Mouse (Mus musculus) naive thymus-derived CD4-positive, alpha-beta T cell, adult 2 months (primary cell): Measurements from ENCODE around the gene Ctnnbl1.

ENCODE experiments used
- DNase-seq: peaks from one replicate; pipeline ENCODE4 v3.0.0-alpha.2; 2011; ENCODE audit warnings: low read depth

The Ctnnbl1 gene

DNA sequence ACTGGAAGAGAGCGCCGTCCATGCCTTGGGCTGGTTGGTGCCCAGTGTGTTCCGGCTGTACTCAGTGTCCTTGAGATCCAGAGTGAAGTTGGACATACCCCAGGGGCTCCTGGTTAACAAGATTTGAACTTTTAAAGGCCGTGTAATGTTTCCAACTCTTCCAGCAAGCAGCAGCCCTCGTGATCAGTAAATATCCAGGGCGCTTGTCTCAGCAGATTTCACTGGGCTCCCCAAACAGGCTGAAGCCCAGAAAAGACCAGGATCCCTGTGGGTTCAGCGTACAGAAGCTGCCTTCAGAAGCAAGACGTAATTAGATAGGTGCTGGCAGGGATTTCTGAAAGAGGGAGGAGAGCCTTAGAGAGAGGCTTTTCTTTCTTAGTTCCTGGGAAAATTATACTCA lies 137.9 kb downstream of the Ctnnbl1 start:
- no peak for DNase-seq

DNA sequence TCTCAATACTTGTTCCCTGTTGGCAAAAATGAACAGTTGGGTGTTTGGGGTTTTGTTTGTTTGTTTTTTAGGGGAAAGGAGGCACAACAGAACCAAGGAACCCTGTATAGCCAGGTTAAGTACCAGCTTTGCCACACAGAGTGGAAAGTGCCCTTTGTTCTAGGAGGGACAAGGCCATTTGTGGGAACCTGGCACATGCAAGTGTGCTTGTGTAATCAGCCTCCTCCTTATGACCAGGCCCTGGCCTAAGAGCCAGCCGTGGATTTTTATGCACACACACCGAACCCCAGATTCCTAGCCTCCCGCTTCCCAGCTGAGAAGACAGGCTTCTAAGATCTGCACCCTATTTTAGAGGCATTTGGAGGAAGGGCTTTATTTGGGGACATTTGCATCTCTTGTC lies 140.2 kb downstream of the Ctnnbl1 start:
- DNase-seq: no peak

DNA sequence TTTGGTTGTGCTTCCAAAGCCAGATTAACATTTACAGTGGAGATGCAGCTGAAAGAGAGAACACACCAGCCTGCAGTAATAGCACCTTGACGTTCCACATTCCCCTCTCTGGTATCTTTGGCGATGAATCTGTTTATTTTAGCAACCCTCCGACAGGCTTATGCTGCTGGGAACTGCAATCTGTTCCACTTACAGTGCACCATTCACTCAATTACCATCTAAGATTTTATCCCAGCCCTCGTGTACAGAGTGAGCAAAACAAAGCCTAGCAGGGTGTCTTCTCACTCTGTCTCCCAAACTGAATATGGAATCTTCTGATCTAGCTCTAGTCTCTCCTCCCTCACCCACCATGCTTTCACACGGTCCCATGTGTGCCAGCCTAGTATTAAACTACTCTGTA lies 140.8 kb downstream of the Ctnnbl1 start:
- DNase-seq: no peak

DNA sequence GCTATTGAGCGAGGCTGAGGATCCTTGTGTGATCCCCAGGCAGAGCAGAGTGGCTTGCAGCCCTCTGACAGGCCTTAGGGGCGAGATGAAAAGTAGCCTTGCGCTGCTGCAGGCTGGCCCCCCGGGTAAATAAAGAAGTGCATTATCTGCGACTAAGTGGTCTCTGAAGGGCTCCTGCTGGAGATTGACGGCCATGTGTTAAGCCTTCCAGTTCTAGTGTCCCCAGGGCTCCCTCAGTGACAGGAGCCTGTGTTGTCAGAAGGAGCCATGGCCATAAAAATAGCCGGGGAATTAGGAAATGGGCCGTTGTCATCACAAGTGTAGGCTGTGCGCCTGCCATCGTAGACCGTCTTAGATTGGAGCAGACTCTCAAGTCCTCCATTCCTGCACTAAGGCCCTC lies 144.7 kb downstream of the Ctnnbl1 start:
- no peak for DNase-seq

DNA sequence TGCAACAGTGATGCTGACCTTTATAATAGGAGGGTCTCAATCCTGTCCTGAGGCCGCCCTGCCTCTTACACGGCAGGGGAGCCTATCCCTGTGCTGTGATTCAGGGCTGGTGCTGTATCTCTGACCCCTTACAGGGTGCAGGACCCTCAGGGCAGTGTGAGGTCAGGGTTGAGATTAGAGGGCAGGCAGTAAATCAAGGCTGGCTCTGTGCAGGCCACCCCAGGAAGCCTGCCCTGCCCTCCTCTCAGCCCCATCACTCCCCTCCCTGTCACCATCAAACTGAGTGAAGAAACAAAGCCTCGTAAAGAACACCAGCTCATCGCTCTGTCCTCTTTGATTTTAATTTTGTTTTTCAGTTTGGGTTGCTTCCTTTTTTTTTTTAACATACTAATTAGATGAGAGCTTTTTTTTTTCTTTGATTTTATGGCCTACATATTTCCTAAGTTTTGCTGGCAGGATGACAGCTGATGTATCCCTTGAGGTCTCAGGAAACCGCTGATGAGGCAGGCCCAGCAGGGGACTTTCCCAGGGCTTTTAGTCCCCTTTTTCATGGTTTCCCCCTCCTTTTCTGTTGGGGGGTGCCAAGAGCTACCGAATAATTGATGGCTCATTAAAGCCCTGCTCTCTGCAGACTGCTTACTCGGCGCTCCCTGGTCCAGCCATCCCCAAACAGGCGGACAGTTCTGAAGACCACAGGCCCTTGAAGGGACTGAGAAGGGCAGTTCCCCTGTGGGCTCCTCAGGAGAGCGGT lies 150.2 kb downstream of the Ctnnbl1 start:
- no peak for DNase-seq

DNA sequence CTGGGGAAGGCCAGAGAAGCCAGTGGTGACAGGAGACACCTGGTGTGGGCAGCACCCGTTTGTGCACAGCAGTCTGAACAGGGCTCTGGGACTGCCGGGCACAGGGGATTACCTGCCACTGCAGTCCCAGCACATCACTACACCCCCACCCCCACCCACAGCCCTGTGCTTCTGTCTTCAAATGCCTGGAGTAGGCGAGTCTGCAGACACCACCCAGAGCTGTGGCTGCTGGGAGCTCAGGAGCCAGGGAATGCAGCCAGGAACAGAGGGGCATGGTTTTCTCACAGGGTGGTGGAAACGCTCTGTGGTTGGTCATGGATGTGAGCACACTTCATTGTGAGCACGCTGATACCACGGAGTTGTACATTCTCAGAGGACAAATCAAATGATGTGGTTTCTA lies 154.0 kb downstream of the Ctnnbl1 start:
- DNase-seq: no peak

DNA sequence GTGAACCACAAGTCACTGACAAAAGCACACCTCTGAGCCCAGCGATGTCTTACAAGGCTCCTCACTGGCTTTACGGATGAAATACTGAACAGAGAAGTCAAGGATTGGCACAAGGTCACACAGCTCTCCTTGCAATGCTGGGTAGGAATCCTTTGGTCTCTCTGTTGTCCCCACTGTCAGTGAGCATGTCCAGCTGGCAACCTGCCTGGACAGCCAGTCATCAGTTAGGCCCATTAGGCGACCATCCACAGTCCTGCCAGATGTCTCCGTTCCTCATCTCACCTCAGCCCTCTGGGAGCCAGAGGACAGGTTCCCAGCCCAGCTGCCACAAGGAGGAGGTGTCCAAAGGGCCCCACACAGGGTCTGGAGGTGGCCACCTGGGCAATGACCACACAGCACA lies 159.9 kb downstream of the Ctnnbl1 start:
- no peak for DNase-seq

- DNase-seq: peak; percentile 64
Measured at GRCm38 (mm10) chr2:157913204-157913636, 176.0 kb downstream of the Ctnnbl1 start.

DNA sequence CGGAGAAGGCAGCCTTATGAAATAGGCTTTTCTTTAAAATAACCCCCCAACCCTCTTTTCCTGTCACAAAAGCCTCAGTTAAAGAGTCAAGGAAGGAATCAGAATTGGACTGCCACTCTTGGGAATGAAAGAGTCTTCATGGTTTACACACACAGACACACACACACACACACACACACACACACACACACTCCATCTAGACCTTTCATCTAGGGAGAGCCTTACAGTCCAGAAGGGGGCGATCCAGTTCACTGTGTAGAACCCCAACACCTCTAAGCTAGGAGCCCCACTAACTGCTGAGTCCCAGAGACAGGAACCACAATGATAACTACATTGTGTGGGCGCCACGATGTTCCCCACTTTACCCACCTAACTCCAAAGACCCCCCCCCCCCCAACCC lies 176.5 kb downstream of the Ctnnbl1 start:
- no peak for DNase-seq

GRCm38 (mm10) chr2:157914105-157914764 lies 177.0 kb downstream of the Ctnnbl1 start, which contains the start of gene Vstm2l:
Gene Vstm2l (plus strand): TSS chr2:157914653.
- no peak for DNase-seq

DNA sequence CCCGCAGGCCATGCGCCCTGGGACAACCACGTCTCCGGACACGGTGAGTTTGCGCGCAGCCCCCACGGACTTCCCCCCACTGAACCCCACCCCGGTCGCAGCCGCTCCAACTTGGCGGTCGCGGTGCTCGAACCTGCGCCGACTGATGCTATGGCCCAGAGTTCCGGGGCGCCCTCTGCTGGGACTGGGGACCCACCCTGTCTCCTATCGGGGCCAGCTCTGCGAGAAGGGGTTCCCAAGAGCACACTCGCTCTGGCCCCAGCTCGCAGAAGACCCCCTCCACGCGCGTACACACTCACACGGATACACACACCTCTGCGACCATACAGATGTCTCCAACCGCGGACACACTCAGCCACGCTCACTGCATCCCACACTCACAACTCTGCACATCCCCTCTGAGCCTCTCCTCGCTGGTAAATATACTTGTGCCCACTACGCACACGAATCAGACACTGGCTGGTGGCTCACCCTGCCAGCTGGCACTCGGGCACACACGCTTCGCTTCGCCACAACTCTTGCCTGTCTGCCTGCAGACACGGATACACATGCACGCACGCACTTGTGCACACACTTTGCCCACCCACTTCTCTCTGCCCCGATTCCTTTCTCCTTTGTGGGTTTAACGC lies 177.8 kb downstream of the Ctnnbl1 start:
- no peak for DNase-seq

GRCm38 (mm10) chr2:157918529-157918928 lies 181.3 kb downstream of the Ctnnbl1 start:
- DNase-seq: no peak

DNA sequence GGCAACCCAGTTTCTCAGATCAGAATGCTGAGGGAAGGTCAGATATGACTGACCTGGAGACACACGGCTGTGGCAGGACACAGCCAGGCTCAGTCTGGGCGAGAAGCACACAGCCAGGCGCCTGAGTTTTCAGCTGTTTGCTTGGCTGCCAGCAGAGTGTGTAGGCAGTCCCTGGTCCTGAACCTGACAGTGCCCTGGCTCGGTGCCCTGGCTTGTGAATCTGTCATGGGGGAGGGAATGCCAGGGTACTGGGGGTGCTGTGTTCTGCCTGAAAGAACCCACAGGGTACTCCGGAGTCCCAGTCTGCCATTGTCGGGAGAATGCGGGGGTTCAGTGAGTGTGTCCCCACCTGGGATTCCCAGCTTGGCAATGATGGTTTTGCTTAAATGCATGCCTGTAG lies 184.3 kb downstream of the Ctnnbl1 start:
- no peak for DNase-seq

DNA sequence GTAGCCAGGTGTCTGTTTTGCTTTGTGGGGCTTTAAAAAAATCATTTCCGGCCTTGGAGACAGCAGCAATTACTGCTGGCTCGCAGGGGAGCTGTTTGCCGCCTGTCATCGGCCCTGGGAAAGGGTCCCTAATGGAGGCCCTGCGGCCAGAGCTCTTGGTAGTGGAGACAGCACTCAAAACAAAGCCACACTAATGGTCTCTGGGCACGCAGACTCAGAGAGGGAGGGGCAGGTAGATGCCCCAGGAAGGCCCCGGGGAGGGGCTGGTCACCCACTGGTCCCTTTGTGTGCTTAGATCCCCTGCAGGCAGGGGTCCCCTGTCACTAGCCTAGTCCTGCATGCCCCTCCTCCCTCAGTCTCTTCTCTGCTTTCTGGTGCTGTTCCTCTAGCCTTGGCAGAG lies 186.2 kb downstream of the Ctnnbl1 start:
- DNase-seq: no peak

- no peak for DNase-seq
Measured at GRCm38 (mm10) chr2:157924504-157924903, 187.3 kb downstream of the Ctnnbl1 start.

GRCm38 (mm10) chr2:157926502-157926901 lies 189.3 kb downstream of the Ctnnbl1 start:
- DNase-seq: no peak

DNA sequence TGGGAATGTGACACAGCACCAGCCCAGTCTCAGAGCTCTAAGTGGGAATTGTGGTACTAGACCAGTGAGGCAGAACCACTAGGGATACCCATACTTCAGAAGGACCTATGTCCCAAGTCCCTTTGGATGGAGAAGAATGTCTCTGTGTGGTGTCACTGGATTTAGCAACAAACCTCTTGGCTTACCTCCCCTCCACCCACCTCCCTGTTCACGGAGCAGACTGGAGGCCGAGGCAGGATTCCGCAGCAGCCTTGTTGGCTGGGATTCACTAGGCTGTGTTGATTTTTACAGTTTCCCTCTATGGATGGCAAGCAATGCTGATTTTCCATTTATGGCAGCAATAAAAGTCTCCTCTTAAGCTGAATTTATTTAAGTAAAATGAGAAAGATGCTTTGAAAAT lies 189.7 kb downstream of the Ctnnbl1 start:
- DNase-seq: no peak

GRCm38 (mm10) chr2:157927397-157927796 lies 190.2 kb downstream of the Ctnnbl1 start:
- no peak for DNase-seq

DNA sequence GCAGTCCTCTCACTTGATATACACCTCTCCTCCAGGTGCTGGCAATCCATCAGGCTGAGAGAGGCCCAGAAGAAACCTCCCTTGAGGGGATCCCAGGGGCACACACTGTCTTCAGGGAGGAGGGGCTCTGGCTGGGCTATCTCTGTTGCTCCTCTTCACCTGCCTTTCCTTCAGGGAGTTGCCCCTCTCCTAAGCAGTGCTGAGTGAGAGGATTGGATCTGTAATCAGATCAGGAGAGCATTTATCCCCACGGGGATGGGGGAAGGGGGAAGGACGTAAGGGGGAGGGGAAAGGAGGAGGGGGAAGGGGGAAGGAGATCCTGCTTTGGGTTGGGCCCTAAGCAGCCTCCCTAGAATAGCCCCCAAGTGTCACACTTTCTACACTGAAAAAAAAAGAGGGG lies 190.6 kb downstream of the Ctnnbl1 start:
- no peak for DNase-seq

DNA sequence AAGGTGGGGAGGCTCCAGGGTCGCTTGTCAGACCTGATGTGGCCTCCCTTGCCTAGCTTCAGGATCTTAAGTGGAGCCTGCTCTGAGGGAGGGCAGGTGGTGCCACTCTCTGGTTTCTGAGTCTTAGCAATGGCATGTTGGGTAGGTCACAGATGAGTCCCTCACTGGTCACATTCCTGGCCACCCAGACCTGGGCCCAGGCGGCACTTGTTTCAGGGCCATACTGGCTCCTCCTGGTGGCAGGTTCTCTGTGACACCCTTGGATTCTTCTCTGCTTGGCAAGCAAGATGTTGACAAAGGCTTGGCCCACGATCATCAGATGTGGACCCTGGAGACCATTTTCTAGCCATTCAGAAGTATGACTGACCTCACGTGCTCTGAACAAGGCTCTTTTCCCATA lies 195.5 kb downstream of the Ctnnbl1 start:
- no peak for DNase-seq

- DNase-seq: no peak
Measured at GRCm38 (mm10) chr2:157935444-157936171, 198.4 kb downstream of the Ctnnbl1 start.

DNA sequence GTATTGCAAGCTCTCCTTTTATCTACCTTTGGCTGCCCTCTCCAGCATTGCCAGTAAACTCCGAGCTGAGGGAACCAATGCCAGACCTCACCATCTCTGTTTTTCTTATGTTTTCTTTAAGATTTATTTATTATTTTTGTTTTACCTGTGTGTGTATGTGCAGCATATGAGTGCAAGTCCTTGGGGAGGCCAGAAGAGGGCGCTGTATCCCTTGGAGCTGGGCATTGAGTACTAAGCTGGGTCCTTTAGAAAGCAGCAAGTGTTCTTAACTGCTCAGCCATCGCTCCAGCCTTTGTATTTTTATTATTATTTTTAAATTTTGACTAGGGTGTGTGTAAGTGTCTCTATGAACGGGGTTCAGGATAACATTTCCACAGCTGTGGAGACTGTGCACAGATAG lies 199.5 kb downstream of the Ctnnbl1 start:
- no peak for DNase-seq
